Mouse (Mus musculus) bone marrow, adult 2 months (tissue): Measurements from ENCODE around the gene Fam120a. TPM values are rescaled to one million over a fixed set of nuclear protein-coding genes. Genes with fewer than 3 reads are reported as not detected.

ENCODE experiments used
- H3K27ac ChIP-seq: fragments of 200-500 bp; 2 replicates; pipeline ENCODE4 v1.5.1; 2012; ENCODE audit warnings: low read depth, mild to moderate bottlenecking, control low read depth, inconsistent platforms, low read length; ENCODE audit not compliant: control insufficient read depth, poor library complexity, insufficient read depth
- H3K4me1 ChIP-seq: fragments of 200-500 bp; 2 replicates; pipeline ENCODE4 v1.6.1; 2011; ENCODE audit warnings: low read length; ENCODE audit not compliant: control insufficient read depth, insufficient read depth
- H3K4me3 ChIP-seq: fragments of 200-500 bp; replicated peaks from 2 replicates; pipeline ENCODE3; 2011; ENCODE audit warnings: mild to moderate bottlenecking, low read depth, low read length, control low read depth; ENCODE audit not compliant: control insufficient read depth
- CTCF ChIP-seq: fragments of 200-500 bp; IDR thresholded peaks from 2 replicates; pipeline ENCODE4 v1.5.1; 2011; ENCODE audit warnings: low read length, control low read depth; ENCODE audit not compliant: control insufficient read depth, insufficient read depth
- POLR2A ChIP-seq: fragments of 200-500 bp; IDR thresholded peaks from 2 replicates; pipeline ENCODE4 v1.6.1; 2011; ENCODE audit warnings: low read depth, mild to moderate bottlenecking, control low read depth, low read length, borderline replicate concordance; ENCODE audit not compliant: control insufficient read depth
- WGBS: fragments of 180-500 bp; shearing (Covaris S2); methylation state at CpG from one replicate; pipeline ENCODE4 v1.1.7; 2018; 5-methylcytosine and 5-hydroxymethylcytosine counted together
- polyA plus RNA-seq: library from polyadenylated mRNA; stranded (reverse); fragments of >200 nt; gene quantifications from 2 replicates; pipeline ENCODE4 v1.2.4, GENCODE M21; 2011; ENCODE audit warnings: low replicate concordance; ENCODE audit not compliant: missing spikeins, insufficient read depth, insufficient read length

Gene Fam120a
- polyA plus RNA-seq, 1 experiment = 67.9 TPM

DNA sequence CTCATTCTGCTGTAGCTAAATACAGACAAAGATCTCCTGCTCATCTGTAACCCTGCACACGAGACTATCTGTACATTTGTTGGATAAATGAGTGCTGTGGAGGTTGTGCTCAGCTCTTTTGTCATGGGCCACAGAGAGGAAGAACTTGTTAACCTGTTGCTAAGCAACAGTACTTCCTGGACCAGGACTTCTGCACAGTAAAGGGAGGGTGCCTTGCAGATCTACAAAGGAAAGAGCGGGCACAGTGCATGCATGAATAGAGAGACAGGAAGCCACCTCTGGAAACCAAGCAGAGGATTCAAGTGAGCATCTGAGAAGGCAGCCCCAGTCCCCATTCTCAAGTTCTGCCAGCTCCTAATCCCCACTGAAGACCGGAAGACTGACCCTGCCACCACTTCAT is 27.1 kb upstream of the Fam120a start:
- TF ChIP-seq CTCF (no peak), POLR2A (no peak)
- Histone ChIP-seq H3K4me3 (no peak overlapping the region), H3K27ac (no peak overlapping the region), H3K4me1 (no peaks in the 10 kb centered on the region)
- under 1% methylated on average over 3 of the region's 3 CpGs for WGBS

GRCm38 (mm10) chr13:48992914-48993313 is 25.1 kb upstream of the Fam120a start:
- no peak overlapping the region for H3K27ac ChIP-seq
- H3K4me1 ChIP-seq = no peaks in the 10 kb centered on the region
- no peak for TF ChIP-seq POLR2A
- no peak for TF ChIP-seq CTCF
- no peak overlapping the region for H3K4me3 ChIP-seq

DNA sequence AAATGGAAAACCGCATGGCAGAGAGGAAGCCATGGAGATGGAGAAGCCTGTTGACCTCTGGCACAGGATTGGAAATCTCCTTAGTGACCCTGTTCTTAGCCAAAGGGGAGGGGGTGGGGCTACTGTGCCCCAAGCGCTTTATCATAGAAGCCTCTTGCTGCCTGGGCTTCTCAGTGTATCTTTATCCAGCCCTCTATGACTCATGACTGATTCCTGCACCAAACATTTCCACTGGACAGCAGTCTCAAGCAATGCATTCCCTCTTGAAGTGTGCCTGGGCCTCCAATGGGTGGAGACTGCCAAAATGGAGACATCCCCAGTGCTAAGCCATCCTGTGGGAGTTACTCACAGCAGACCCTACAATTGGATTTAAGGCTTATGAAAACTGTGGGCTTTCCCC is 22.3 kb upstream of the Fam120a start:
- no peak for TF ChIP-seq POLR2A
- no peak for TF ChIP-seq CTCF
- 87% methylated on average over 2 of the region's 2 CpGs for WGBS

DNA sequence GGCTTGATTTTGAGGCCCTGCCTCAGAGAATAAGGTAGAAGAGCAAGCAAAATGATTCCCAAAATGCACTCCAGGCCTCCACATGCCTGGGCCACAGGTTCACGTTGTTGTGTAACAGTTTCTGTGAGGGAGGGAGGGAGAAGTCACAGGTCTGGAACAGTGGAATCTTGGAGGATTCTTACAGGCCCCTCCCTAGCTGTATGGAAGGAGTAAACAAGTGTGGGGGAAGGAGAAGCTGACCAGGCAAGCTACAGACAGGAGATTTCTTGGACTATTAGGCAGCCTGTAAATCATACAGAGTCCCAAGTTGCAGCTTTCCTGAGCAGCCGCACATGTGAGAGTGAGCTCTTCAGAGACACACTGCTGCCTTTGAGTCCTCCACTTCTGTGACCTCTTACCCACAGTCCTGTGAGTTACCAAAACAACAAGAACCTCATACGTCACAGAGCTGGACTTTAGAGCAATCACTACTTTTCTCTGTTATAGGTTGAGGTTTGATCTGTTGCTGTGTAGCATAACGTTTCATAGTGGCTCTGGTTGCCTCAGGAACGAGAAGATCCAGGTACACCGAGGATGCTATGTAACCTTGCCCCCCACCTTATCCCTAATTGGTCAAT is 14.8 kb upstream of the Fam120a start:
- 80% methylated on average over 6 of the region's 6 CpGs for WGBS
- no peak overlapping the region for H3K27ac ChIP-seq
- H3K4me3 ChIP-seq = no peak overlapping the region
- no peak for TF ChIP-seq CTCF
- no peak for TF ChIP-seq POLR2A
- H3K4me1 ChIP-seq = no peaks in the 10 kb centered on the region; the same call in 1 of the 2 replicates

More for the DNA sequence above, 22.3 kb upstream of the Fam120a start:
- H3K4me3 ChIP-seq = no peak overlapping the region
- H3K27ac ChIP-seq = no peak overlapping the region
- no peaks in the 10 kb centered on the region for H3K4me1 ChIP-seq

GRCm38 (mm10) chr13:48979069-48979468 is 11.3 kb upstream of the Fam120a start:
- Histone ChIP-seq H3K4me1 (no peaks in the 10 kb centered on the region; the same call in 1 of the 2 replicates), H3K27ac (no peak overlapping the region), H3K4me3 (no peak overlapping the region)
- TF ChIP-seq CTCF = no peak
- TF ChIP-seq POLR2A = no peak
- WGBS = 65% methylated on average over 6 of the region's 6 CpGs

DNA sequence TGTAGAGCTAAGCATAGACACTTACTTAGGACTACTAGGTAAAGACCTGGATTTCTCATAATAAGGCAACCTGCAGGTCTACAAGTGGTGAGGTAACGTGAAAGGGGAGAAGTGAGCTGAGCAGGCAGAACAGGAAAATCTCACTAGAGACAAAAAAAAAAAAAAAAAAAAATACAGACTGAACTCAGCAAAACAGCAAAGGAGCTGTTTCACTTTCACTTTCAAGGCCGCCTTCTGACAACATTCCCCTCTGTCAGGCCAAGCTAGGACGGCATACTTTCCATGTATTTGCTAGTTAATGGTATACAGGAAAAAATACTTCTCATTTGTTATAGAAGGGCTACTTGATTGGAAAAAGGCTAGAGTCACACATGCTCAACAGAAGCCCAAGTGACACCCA is 10.0 kb upstream of the Fam120a start:
- H3K4me1 ChIP-seq = no peaks in the 10 kb centered on the region; the same call in 1 of the 2 replicates
- no peak overlapping the region for H3K27ac ChIP-seq
- no peak for TF ChIP-seq POLR2A
- TF ChIP-seq CTCF = no peak
- H3K4me3 ChIP-seq = peak overlapping the region; percentile 36
- WGBS = 3% methylated on average over 3 of the region's 3 CpGs

GRCm38 (mm10) chr13:48974699-48975098 is 6.9 kb upstream of the Fam120a start:
- 64% methylated on average over 2 of the region's 2 CpGs for WGBS
- no peak overlapping the region for H3K27ac ChIP-seq
- H3K4me3 ChIP-seq = no peak overlapping the region
- H3K4me1 ChIP-seq = peaks cover 2% of the 10 kb centered on the region
- TF ChIP-seq POLR2A (no peak), CTCF (no peak)

DNA sequence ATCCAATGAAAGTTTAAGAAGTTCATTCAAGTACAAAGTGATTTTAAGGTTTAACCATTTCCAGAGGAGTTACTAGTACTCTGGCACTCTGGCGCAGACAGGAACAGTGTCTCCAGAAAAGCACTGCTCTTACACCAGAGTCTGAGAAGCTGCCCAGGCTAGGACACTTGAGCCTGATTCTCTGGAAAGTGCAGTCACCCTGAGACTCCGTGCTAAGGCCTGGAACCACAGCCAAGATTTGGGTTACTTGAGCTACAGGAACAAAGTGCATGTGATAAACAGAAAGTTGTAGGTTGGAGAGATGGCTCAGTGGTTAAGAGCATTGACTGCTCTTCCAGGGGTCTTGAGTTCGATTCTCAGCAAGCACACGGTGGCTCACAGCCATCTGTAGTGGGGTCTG is 6.4 kb upstream of the Fam120a start:
- peaks cover 2% of the 10 kb centered on the region for H3K4me1 ChIP-seq
- no peak overlapping the region for H3K27ac ChIP-seq
- 85% methylated on average over 4 of the region's 4 CpGs for WGBS
- no peak overlapping the region for H3K4me3 ChIP-seq
- TF ChIP-seq CTCF = no peak
- TF ChIP-seq POLR2A = no peak

GRCm38 (mm10) chr13:48973231-48973630 is 5.4 kb upstream of the Fam120a start:
- WGBS = 83% methylated on average over 5 of the region's 5 CpGs
- no peak overlapping the region for H3K27ac ChIP-seq
- TF ChIP-seq CTCF = no peak
- no peak for TF ChIP-seq POLR2A
- peaks cover 2% of the 10 kb centered on the region for H3K4me1 ChIP-seq
- no peak overlapping the region for H3K4me3 ChIP-seq
